Mouse (Mus musculus) neural tube, embryonic 14.5 days (tissue): ENCODE results near the gene Ptgfrn. TPM values are rescaled to one million over a fixed set of nuclear protein-coding genes. Genes with fewer than 3 reads are reported as not detected.

ENCODE experiments used
- ATAC-seq: fragments of 200-750 bp; cut with Nextera tagmentation; 2 replicates; pipeline ENCODE4 v1.8.0; 2017; ENCODE audit warnings: low read depth, mild to moderate bottlenecking, moderate TSS enrichment, moderate library complexity
- H3K27ac ChIP-seq: fragments of 300-500 bp; sonication (generic); 2 replicates; pipeline ENCODE4 v1.5.1; 2014; ENCODE audit warnings: low read depth, mild to moderate bottlenecking, control low read depth, low read length, moderate library complexity, mixed read lengths
- H3K27me3 ChIP-seq: fragments of 300-500 bp; sonication (generic); 2 replicates; pipeline ENCODE4 v1.6.1; 2014; ENCODE audit warnings: low read length; ENCODE audit not compliant: control insufficient read depth, insufficient read depth
- H3K36me3 ChIP-seq: fragments of 300-500 bp; sonication (generic); 2 replicates; pipeline ENCODE4 v1.6.1; 2014; ENCODE audit warnings: low read length, mixed read lengths; ENCODE audit not compliant: control insufficient read depth, insufficient read depth
- H3K4me1 ChIP-seq: fragments of 300-500 bp; sonication (generic); 2 replicates; pipeline ENCODE4 v1.6.1; 2014; ENCODE audit warnings: low read length; ENCODE audit not compliant: control insufficient read depth, insufficient read depth
- H3K4me2 ChIP-seq: fragments of 300-500 bp; sonication (generic); 2 replicates; pipeline ENCODE4 v1.6.1; 2014; ENCODE audit warnings: mild to moderate bottlenecking, low read depth, low read length, control low read depth
- H3K4me3 ChIP-seq: fragments of 300-500 bp; sonication (generic); 2 replicates; pipeline ENCODE4 v1.5.1; 2014; ENCODE audit warnings: low read depth, low read length, control low read depth, mixed read lengths
- H3K9ac ChIP-seq: fragments of 300-500 bp; sonication (generic); replicated peaks from 2 replicates; pipeline ENCODE4 v1.6.1; 2014; ENCODE audit warnings: low read depth, mild to moderate bottlenecking, control low read depth, low read length, mixed read lengths
- H3K9me3 ChIP-seq: fragments of 300-500 bp; sonication (generic); 2 replicates; pipeline ENCODE4 v1.6.1; 2016; ENCODE audit warnings: low read length; ENCODE audit not compliant: control insufficient read depth
- WGBS: fragments of 180-500 bp; shearing (Covaris S2); extraction: QIAGEN DNeasy Blood & Tissue Kit; methylation state at CpG from one replicate; pipeline ENCODE4 v1.1.7; 2014; 5-methylcytosine and 5-hydroxymethylcytosine counted together
- polyA plus RNA-seq: library from polyadenylated mRNA; unstranded; fragments of >200 nt; fragmentation: Nextera tagmentation; extraction: Ambion mirVana; gene quantifications from 2 replicates; pipeline ENCODE4 v1.2.1, GENCODE M21; 2014

Ptgfrn gene
- polyA plus RNA-seq, 1 experiment from 2014 or later = 4.7 TPM

DNA sequence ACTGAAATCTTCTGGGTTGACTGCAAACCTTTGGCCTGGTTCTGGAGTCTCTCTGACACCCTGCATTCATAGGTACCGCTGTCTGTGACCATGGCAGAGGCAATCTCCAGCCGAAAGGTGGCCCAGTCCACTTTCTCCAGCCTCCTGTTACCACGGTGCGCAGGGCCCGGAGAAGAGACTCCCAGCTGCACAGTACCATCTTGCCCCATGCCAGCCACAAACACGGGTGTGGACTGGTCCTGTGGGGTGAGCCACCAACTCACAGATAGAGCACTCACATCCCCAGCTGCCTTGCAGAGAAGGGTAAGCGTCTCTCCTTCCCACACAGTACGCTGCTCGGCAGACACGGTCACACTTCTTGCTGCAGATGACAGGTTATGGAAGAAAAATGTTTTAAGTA, 97.1 kb downstream of the Ptgfrn start:
- no peaks in the 10 kb centered on the region for H3K9me3 ChIP-seq
- H3K9ac ChIP-seq = no peak overlapping the region
- H3K4me3 ChIP-seq = no peak overlapping the region
- 93% methylated on average over 10 of the region's 10 CpGs for WGBS
- no peaks in the 10 kb centered on the region for H3K36me3 ChIP-seq
- ATAC-seq = no peak
- no peaks in the 10 kb centered on the region for H3K27me3 ChIP-seq
- peaks cover 4% of the 10 kb centered on the region; the same call in 1 of the 2 replicates for H3K4me1 ChIP-seq
- no peak overlapping the region for H3K4me2 ChIP-seq
- H3K27ac ChIP-seq = no peak overlapping the region

DNA sequence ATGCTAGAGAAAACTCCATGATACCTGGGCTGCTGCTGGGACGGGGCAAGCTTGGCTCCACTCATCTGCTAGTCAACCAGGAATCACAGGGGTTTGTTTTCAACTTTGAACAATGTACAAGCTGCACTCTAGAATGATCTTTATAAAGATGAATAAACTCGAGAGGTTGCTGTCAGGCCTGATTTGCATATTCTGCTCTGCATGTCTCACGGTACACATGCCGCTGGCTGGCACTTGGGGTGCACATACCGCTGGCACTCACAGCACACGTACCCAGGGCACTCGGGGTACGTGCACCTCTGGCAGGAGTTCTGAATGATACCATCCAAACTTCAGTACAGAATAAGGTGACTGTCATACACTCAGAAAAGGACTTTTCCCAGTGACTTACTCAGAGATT, 97.5 kb downstream of the Ptgfrn start:
- 79% methylated on average over 8 of the region's 8 CpGs for WGBS
- H3K27ac ChIP-seq = no peak overlapping the region
- H3K9me3 ChIP-seq = no peaks in the 10 kb centered on the region
- H3K4me3 ChIP-seq = no peak overlapping the region
- H3K4me1 ChIP-seq = peaks cover 4% of the 10 kb centered on the region; the same call in 1 of the 2 replicates
- no peaks in the 10 kb centered on the region for H3K36me3 ChIP-seq
- H3K9ac ChIP-seq = no peak overlapping the region
- H3K27me3 ChIP-seq = no peaks in the 10 kb centered on the region
- H3K4me2 ChIP-seq = no peak overlapping the region
- no peak for ATAC-seq

DNA sequence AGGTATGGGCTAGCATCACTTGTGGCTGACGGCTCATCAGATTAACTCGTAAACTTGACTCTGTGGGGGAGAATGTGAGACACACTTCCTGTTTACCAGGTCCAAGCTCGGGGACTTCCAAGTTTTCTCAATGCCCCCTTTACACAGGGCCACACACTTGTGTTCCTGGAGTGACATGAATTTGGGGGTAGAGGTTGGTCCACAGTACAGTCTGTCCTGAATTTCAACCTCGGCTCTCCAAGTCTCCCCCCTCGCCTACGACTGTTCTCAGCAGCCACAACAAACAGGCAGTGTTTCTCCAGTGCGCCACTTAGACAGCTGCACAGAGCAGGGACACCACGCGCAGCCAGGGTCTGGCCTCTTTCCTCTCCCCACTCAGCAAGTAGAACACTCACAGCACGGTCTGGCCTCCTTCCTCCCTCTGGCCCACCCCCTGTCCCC, 97.9 kb downstream of the Ptgfrn start:
- Histone ChIP-seq H3K4me3 (no peak overlapping the region), H3K4me2 (no peak overlapping the region), H3K27ac (no peak overlapping the region), H3K9ac (no peak overlapping the region), H3K4me1 (peaks cover 4% of the 10 kb centered on the region; the same call in 1 of the 2 replicates), H3K9me3 (no peaks in the 10 kb centered on the region), H3K36me3 (no peaks in the 10 kb centered on the region), H3K27me3 (no peaks in the 10 kb centered on the region)
- no peak for ATAC-seq
- 69% methylated on average over 10 of the region's 10 CpGs for WGBS

DNA sequence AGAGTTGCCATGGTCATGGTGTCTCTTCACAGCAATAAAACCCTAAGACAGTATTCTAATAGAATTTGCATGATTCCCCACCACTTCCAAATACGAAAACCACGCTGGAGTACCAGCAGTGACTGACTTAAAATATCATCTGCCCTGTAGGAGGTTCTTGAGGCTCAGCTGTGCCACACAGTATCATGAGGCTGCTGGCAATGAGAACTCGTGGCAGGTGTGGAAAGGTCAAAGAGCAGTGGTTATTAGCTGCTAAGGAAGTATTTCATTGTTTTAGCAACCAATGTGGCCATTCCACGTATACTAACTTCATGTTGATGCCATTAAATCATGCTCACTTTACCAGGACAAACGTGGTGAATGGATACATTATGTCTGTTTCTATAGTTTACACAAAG, 98.9 kb downstream of the Ptgfrn start:
- H3K4me3 ChIP-seq = no peak overlapping the region
- H3K9ac ChIP-seq = no peak overlapping the region
- no peaks in the 10 kb centered on the region for H3K9me3 ChIP-seq
- H3K27me3 ChIP-seq = no peaks in the 10 kb centered on the region
- peaks cover 4% of the 10 kb centered on the region; the same call in 1 of the 2 replicates for H3K4me1 ChIP-seq
- 49% methylated on average over 5 of the region's 5 CpGs for WGBS
- H3K36me3 ChIP-seq = no peaks in the 10 kb centered on the region
- H3K4me2 ChIP-seq = no peak overlapping the region
- H3K27ac ChIP-seq = no peak overlapping the region
- ATAC-seq = no peak

DNA sequence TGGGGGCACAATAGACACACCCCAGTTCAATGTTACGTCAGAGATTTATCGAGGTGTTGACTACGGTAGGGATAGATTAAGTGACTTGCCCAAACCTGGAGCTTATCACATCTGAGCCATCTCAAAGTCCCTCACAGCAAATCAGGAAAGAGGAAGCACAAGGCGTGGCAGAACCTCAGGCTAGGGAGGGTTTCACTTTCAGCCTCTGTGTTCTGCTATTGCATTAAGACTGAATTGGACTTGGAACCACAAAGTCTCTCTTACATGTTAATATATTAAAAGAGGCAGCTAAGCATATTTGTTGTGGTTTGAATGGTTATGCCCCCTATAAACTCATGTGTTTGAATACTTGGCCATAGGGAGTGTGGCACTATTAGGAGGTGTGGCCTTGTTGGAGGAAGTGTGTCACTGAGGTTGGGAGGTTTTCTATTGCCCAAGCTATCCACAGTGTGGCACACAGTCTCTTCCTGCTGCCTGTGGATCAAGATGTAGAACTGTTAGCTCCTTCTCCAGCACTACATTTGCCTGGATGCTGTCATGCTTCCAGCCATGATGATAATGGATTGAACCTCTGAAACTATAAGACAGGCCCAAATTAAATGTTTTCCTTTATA, 99.4 kb downstream of the Ptgfrn start:
- 94% methylated on average over 4 of the region's 4 CpGs for WGBS
- no peak for ATAC-seq
- Histone ChIP-seq H3K4me1 (peaks cover 4% of the 10 kb centered on the region; the same call in 1 of the 2 replicates), H3K4me2 (no peak overlapping the region), H3K36me3 (no peaks in the 10 kb centered on the region), H3K4me3 (no peak overlapping the region), H3K9me3 (no peaks in the 10 kb centered on the region), H3K27ac (no peak overlapping the region), H3K9ac (no peak overlapping the region), H3K27me3 (no peaks in the 10 kb centered on the region)

DNA sequence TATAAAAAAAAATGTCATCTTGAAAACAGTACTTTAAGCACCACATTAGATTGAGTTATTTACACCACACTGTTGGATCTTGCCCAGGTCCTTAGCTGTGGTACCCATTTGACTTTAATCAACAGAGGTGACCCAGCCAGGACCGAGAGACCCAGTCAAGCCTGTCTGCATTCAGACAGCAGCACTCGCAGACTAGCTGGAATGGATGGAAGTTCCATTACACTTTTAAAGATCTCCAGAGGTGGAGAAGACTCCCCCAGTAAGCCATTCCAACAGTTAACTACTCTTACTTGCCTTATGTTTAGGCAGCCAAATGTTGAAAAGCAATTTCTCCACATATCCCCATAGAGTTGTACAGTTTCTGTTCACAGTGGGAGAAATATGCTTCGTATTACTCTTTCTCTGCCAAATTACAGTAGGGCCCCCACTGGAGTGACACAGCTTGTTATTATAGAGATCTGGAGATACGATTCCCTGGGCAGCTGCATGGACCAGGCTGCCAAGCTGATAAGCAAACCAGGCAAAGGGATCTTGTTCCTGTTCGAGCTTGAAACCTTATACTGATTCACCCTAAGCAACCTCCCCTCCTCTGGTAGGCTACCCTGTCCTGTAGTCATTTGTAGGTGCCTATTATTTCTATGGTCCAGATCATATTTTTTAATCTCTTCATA, 102.8 kb downstream of the Ptgfrn start:
- Histone ChIP-seq H3K36me3 (no peaks in the 10 kb centered on the region), H3K27me3 (no peaks in the 10 kb centered on the region), H3K4me3 (no peak overlapping the region), H3K9me3 (no peaks in the 10 kb centered on the region), H3K27ac (no peak overlapping the region), H3K9ac (no peak overlapping the region), H3K4me2 (no peak overlapping the region), H3K4me1 (no peaks in the 10 kb centered on the region)
- no peak for ATAC-seq
- WGBS = 78% methylated on average over 5 of the region's 5 CpGs

DNA sequence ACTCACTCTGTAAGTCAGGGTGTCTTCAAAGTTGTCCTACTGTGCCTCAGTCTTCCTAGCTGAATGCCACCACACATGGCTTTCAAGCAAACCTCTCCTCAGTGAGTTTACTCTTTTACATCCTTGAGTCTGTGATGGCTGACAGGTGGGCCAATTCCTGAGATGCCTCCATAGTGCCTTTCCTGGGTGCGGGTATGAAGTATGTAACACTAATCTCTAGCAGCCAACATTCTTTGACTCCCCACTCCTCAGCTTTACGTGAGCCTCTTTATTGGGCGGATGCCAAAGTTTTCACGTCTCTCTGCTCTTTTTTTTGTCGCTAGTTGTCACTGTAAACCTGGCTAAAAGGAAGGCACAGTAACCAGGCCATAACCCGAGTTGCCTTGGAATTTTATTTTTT, 104.7 kb downstream of the Ptgfrn start:
- Histone ChIP-seq H3K4me1 (no peaks in the 10 kb centered on the region), H3K27me3 (no peaks in the 10 kb centered on the region), H3K4me2 (no peak overlapping the region), H3K27ac (no peak overlapping the region), H3K4me3 (no peak overlapping the region), H3K36me3 (no peaks in the 10 kb centered on the region), H3K9ac (no peak overlapping the region), H3K9me3 (no peaks in the 10 kb centered on the region)
- no peak for ATAC-seq
- 85% methylated on average over 6 of the region's 6 CpGs for WGBS

DNA sequence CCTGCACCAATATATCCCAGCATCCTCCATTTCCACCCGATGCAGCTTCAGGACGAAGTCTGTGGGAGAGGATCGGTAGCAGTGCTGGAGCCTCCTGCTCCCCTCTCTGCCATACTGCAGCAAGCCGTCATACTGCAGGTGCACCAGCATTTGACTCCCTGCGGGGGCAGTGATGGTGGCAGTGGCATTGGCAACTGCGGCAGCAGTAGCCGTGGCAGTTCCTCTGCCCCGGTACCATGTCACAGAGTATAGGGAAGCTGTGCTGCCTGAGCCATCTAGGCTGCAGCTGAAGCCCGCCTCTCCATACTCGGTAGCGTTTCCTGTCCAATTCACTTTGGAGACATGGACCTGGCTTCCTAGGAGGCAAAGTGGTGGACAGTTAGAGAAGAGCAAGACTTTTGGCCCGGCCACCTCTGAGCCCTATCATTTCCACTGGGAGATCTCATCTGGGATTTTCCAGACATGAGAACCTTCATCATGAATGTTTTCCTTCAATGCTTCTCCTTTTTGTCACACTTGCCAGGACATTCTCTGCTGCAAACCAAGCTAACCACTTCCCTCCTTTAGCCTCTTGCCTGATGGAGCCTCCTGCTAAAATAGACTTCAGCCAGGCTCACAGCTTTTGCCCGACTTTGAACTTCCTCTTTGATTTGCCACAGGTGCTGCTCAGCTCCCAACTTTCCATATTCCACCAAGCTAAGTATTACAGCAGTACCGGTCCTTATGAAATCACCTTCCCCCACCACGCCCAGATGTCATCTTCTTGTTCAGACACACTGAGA, 106.3 kb downstream of the Ptgfrn start:
- WGBS = 91% methylated on average over 15 of the region's 15 CpGs
- Histone ChIP-seq H3K27me3 (no peaks in the 10 kb centered on the region), H3K27ac (no peak overlapping the region), H3K9ac (no peak overlapping the region), H3K4me3 (no peak overlapping the region), H3K9me3 (no peaks in the 10 kb centered on the region), H3K36me3 (no peaks in the 10 kb centered on the region), H3K4me1 (no peaks in the 10 kb centered on the region), H3K4me2 (no peak overlapping the region)
- no peak for ATAC-seq

DNA sequence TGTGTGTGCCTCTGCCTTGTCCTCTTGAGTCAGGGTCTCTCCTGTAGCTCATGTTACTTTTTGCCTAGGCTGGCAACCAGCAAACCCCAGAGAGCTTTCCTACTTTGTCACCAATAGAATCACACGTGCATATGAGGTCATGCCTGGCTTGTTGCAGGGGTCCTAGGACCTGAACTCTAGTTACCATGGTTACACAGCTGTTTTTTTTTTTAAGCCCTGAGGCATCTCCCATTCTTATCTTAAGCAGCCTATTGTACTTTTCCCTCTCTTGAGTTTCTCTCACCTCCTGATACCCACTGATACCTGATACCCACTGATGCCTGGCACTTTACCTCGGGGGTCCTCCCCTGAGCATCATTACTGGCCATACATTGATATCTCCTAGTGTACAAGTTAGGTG, 110.3 kb downstream of the Ptgfrn start:
- Histone ChIP-seq H3K9me3 (no peaks in the 10 kb centered on the region), H3K4me3 (no peak overlapping the region), H3K27me3 (no peaks in the 10 kb centered on the region), H3K36me3 (no peaks in the 10 kb centered on the region), H3K27ac (no peak overlapping the region), H3K9ac (no peak overlapping the region), H3K4me2 (no peak overlapping the region), H3K4me1 (no peaks in the 10 kb centered on the region)
- 44% methylated on average over 2 of the region's 2 CpGs for WGBS
- ATAC-seq = no peak
